Mouse (Mus musculus): ENCODE data around the gene Prpf38a.

DNA sequence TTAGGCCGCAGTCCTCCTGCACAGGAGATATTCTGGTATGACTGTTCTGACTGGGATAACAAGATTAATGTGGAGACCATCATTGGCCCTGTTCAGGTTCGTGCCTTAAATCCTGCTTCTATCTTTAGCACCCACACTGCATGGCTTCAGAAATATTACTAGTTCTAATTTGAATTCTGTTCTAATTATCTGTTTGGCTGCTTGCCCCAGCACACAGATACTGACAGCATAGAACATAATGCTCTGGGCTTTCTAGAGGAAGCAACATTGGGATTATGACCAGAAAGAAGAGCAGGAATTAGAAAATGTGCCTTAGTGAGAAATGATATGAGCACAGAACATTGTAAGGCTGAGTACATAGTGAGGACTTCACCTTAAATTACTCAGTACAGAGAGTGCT, 14.2 kb upstream of the Prpf38a start:
- TF ChIP-seq POLR2A (IDR thresholded peaks at IDR 0.05; ENCODE audit: extremely low read depth, insufficient read depth, low read length): no peak
- no peak for TF ChIP-seq CTCF (IDR thresholded peaks at IDR 0.05; ENCODE audit: low read depth, low read length)

All from liver, adult 2 months (tissue).